Mouse (Mus musculus) neural tube, embryonic 15.5 days (tissue): ENCODE measurements around the gene Lrmda. TPM values are rescaled to one million over a fixed set of nuclear protein-coding genes. Genes with fewer than 3 reads are reported as not detected.

Source experiments
- ATAC-seq: fragments of 200-750 bp; cut with Nextera tagmentation; 2 replicates; pipeline ENCODE4 v1.8.0; 2017; ENCODE audit warnings: mild to moderate bottlenecking, moderate TSS enrichment, moderate library complexity; ENCODE audit not compliant: low FRiP score
- H3K27ac ChIP-seq: fragments of 300-500 bp; sonication (generic); replicated peaks from 2 replicates; pipeline ENCODE4 v1.5.1; 2015; ENCODE audit warnings: mild to moderate bottlenecking, inconsistent platforms
- H3K27me3 ChIP-seq: fragments of 300-500 bp; sonication (generic); replicated peaks from 2 replicates; pipeline ENCODE4 v1.6.1; 2015; ENCODE audit warnings: inconsistent platforms
- H3K36me3 ChIP-seq: fragments of 300-500 bp; sonication (generic); 2 replicates; pipeline ENCODE4 v1.6.1; 2015; ENCODE audit warnings: inconsistent platforms
- H3K4me1 ChIP-seq: fragments of 300-500 bp; sonication (generic); 2 replicates; pipeline ENCODE4 v1.6.1; 2015; ENCODE audit warnings: inconsistent platforms
- H3K4me2 ChIP-seq: fragments of 300-500 bp; sonication (generic); 2 replicates; pipeline ENCODE4 v1.6.1; 2015; ENCODE audit warnings: inconsistent platforms, mild to moderate bottlenecking, moderate library complexity
- H3K4me3 ChIP-seq: fragments of 300-500 bp; sonication (generic); replicated peaks from 2 replicates; pipeline ENCODE4 v1.5.1; 2015; ENCODE audit warnings: mild to moderate bottlenecking, inconsistent platforms
- H3K9ac ChIP-seq: fragments of 300-500 bp; sonication (generic); replicated peaks from 2 replicates; pipeline ENCODE4 v1.6.1; 2015; ENCODE audit warnings: mild to moderate bottlenecking, inconsistent platforms
- H3K9me3 ChIP-seq: fragments of 300-500 bp; sonication (generic); replicated peaks from 2 replicates; pipeline ENCODE4 v1.6.1; 2016; ENCODE audit warnings: inconsistent platforms
- WGBS: fragments of 180-500 bp; shearing (Covaris S2); methylation state at CpG from one replicate; pipeline ENCODE4 v1.1.7; 2015; ENCODE audit warnings: mixed read lengths; 5-methylcytosine and 5-hydroxymethylcytosine counted together
- polyA plus RNA-seq: library from polyadenylated mRNA; unstranded; fragments of >200 nt; fragmentation: Nextera tagmentation; extraction: Ambion mirVana; gene quantifications from 2 replicates; pipeline ENCODE4 v1.2.1, GENCODE M21; 2015

Lrmda gene
- polyA plus RNA-seq, 1 experiment from 2014 or later: 0.68 TPM

- WGBS: 91% methylated on average over 3 of the region's 3 CpGs
- ATAC-seq: no peak
Measured at GRCm38 (mm10) chr14:22085411-22085810, 65.9 kb downstream of the Lrmda start.

DNA sequence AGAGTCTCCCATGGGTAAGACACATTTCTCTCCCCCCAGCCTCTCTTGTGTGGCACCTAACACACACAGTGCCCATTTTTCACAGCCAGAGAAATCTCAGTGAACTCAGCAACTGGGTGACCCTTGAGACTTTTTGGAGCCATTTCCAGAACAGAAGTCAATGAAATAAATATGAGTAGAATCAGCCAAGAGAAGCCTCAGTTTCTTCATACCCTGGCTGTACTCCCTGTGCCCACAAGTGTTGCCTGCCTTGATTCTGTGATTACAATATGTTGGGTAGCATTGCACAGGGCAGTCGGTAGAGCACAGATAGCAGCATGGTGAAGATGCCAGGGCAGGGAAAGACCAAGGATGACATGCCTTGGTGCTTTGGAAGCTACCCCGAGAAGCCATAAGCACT is 69.1 kb downstream of the Lrmda start:
- Histone ChIP-seq H3K4me3 (no peak overlapping the region), H3K27ac (no peak overlapping the region), H3K27me3 (no peaks in the 10 kb centered on the region), H3K36me3 (no peaks in the 10 kb centered on the region), H3K4me1 (peaks cover 23% of the 10 kb centered on the region), H3K4me2 (no peak overlapping the region), H3K9me3 (no peaks in the 10 kb centered on the region), H3K9ac (no peak overlapping the region)
- WGBS: 92% methylated on average over 2 of the region's 2 CpGs
- ATAC-seq: no peak

More at GRCm38 (mm10) chr14:22085411-22085810, 65.9 kb downstream of the Lrmda start:
- Histone ChIP-seq H3K4me1 (peaks cover 13% of the 10 kb centered on the region), H3K27me3 (0 out of 2 replicates have a peak, but pooled peaks cover 3% of the 10 kb centered on the region), H3K9ac (no peak overlapping the region), H3K36me3 (no peaks in the 10 kb centered on the region), H3K9me3 (no peaks in the 10 kb centered on the region), H3K4me2 (no peak overlapping the region), H3K27ac (no peak overlapping the region), H3K4me3 (no peak overlapping the region)

- Histone ChIP-seq H3K9ac (no peak overlapping the region), H3K27ac (peak overlapping the region; percentile 6; the same call in 1 of the 2 replicates), H3K36me3 (no peaks in the 10 kb centered on the region), H3K9me3 (no peaks in the 10 kb centered on the region), H3K4me2 (no peak overlapping the region), H3K4me1 (peaks cover 23% of the 10 kb centered on the region), H3K4me3 (no peak overlapping the region), H3K27me3 (0 out of 2 replicates have a peak, but pooled peaks cover 2% of the 10 kb centered on the region)
- no peak for ATAC-seq
- 77% methylated on average over 7 of the region's 7 CpGs for WGBS
Measured at GRCm38 (mm10) chr14:22089331-22089730, 69.8 kb downstream of the Lrmda start.

DNA sequence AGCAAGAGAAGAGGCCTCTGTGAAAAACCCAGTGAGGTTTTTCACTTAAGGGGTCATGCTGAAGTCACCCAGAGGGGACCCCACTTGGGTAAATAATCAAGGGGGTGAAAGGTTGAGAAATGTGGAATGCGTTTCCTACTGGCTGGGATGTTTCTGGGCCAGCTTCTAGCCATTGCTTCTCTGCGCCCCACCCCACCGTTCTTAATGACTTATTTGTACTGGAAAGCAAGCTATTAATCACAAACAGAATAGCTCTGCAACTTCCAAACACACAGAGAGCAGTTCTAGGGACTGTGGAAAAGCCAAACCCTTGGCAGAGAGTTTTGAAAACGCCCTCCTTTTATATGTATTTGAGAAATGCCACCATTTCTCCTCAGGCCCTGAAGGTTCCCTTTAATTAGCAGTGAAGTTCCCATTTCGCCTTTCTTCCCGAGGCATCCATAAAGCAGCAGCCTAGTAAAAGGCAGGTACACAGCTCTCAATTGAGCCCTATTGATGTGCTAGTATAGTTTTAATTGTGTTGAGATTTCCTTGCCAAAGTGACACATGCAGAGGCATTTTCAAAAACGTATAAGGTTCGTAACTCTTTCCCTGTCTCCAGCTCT is 70.5 kb downstream of the Lrmda start:
- H3K9me3 ChIP-seq: no peaks in the 10 kb centered on the region
- no peak overlapping the region for H3K4me2 ChIP-seq
- peaks cover 23% of the 10 kb centered on the region for H3K4me1 ChIP-seq
- no peak overlapping the region for H3K9ac ChIP-seq
- no peak for ATAC-seq
- H3K4me3 ChIP-seq: no peak overlapping the region
- H3K36me3 ChIP-seq: no peaks in the 10 kb centered on the region
- H3K27ac ChIP-seq: peak overlapping the region; percentile 6
- 25% methylated on average over 8 of the region's 8 CpGs for WGBS
- H3K27me3 ChIP-seq: 0 out of 2 replicates have a peak, but pooled peaks cover 6% of the 10 kb centered on the region

DNA sequence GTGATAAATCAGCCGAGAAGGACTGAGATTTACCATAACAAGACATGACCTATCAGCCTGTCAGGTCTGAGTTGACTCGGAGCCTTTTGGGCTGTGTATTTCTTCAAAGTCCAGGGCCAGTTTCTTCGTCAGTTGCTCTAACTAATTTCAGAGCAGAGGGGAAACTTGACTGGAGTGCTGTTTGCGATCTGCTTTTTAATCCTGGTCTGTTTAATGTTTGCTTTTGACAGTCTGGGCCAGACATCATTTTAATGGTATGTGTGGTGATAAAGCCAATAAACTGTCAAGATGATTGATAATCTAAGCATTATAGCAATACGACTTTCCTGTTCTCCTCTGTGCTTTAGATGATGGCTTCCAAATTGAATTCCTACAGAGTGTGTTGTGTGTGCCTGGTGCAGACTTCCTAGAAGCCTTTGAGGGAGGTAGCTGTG is 71.3 kb downstream of the Lrmda start:
- no peaks in the 10 kb centered on the region for H3K36me3 ChIP-seq
- no peak overlapping the region for H3K9ac ChIP-seq
- 0 out of 2 replicates have a peak, but pooled peaks cover 6% of the 10 kb centered on the region for H3K27me3 ChIP-seq
- no peak for ATAC-seq
- no peak overlapping the region for H3K4me3 ChIP-seq
- 17% methylated on average over 5 of the region's 5 CpGs for WGBS
- H3K4me2 ChIP-seq: no peak overlapping the region
- peaks cover 23% of the 10 kb centered on the region for H3K4me1 ChIP-seq
- H3K27ac ChIP-seq: peak overlapping the region; percentile 7
- no peaks in the 10 kb centered on the region for H3K9me3 ChIP-seq

GRCm38 (mm10) chr14:22091306-22091705 is 71.8 kb downstream of the Lrmda start:
- H3K4me3 ChIP-seq: no peak overlapping the region
- WGBS: 63% methylated on average over 4 of the region's 4 CpGs
- no peak for ATAC-seq
- H3K9me3 ChIP-seq: no peaks in the 10 kb centered on the region
- peak overlapping the region; percentile 7; the same call in 1 of the 2 replicates for H3K27ac ChIP-seq
- H3K4me1 ChIP-seq: peaks cover 23% of the 10 kb centered on the region
- 0 out of 2 replicates have a peak, but pooled peaks cover 6% of the 10 kb centered on the region for H3K27me3 ChIP-seq
- no peaks in the 10 kb centered on the region for H3K36me3 ChIP-seq
- H3K9ac ChIP-seq: no peak overlapping the region
- no peak overlapping the region for H3K4me2 ChIP-seq

DNA sequence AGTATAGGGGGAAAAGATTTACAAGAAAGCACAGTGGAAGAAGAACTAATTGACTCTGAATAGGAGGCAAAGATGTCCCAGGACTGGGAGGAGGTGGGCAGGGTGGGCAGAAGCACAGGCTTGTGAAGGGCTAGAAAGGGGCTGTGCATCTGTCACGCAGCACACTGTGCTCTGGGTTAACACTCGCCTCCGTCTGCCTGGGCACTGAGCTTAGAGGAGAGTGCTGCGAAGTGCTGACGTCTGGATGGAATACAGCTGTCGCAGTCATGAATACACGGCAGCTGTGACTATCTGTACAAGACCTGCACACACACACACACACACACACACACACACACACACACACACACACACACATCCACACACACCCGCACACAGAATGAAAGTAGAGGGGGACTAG is 73.6 kb downstream of the Lrmda start:
- H3K4me2 ChIP-seq: no peak overlapping the region
- H3K27ac ChIP-seq: no peak overlapping the region
- H3K4me3 ChIP-seq: no peak overlapping the region
- 0 out of 2 replicates have a peak, but pooled peaks cover 6% of the 10 kb centered on the region for H3K27me3 ChIP-seq
- no peaks in the 10 kb centered on the region for H3K9me3 ChIP-seq
- 15% methylated on average over 8 of the region's 8 CpGs for WGBS
- peaks cover 23% of the 10 kb centered on the region for H3K4me1 ChIP-seq
- H3K9ac ChIP-seq: no peak overlapping the region
- no peak for ATAC-seq
- H3K36me3 ChIP-seq: no peaks in the 10 kb centered on the region

- Histone ChIP-seq H3K9me3 (no peaks in the 10 kb centered on the region), H3K9ac (no peak overlapping the region), H3K36me3 (no peaks in the 10 kb centered on the region), H3K4me1 (no peaks in the 10 kb centered on the region), H3K27me3 (no peaks in the 10 kb centered on the region), H3K27ac (no peak overlapping the region), H3K4me3 (no peak overlapping the region), H3K4me2 (no peak overlapping the region)
- WGBS: 92% methylated on average over 14 of the region's 14 CpGs
- ATAC-seq: no peak
Measured at GRCm38 (mm10) chr14:22101961-22102805, 82.7 kb downstream of the Lrmda start.

- H3K4me3 ChIP-seq: no peak overlapping the region
- no peak overlapping the region for H3K27ac ChIP-seq
- H3K9ac ChIP-seq: no peak overlapping the region
- H3K4me1 ChIP-seq: no peaks in the 10 kb centered on the region
- no peaks in the 10 kb centered on the region for H3K9me3 ChIP-seq
- H3K36me3 ChIP-seq: no peaks in the 10 kb centered on the region
- peaks cover 4% of the 10 kb centered on the region; the same call in 1 of the 2 replicates for H3K27me3 ChIP-seq
- H3K4me2 ChIP-seq: no peak overlapping the region
- ATAC-seq: no peak
- 30% methylated on average over 4 of the region's 4 CpGs for WGBS
Measured at GRCm38 (mm10) chr14:22105855-22106254, 86.3 kb downstream of the Lrmda start.

GRCm38 (mm10) chr14:22106777-22107176 is 87.3 kb downstream of the Lrmda start:
- WGBS: 84% methylated on average over 3 of the region's 3 CpGs

DNA sequence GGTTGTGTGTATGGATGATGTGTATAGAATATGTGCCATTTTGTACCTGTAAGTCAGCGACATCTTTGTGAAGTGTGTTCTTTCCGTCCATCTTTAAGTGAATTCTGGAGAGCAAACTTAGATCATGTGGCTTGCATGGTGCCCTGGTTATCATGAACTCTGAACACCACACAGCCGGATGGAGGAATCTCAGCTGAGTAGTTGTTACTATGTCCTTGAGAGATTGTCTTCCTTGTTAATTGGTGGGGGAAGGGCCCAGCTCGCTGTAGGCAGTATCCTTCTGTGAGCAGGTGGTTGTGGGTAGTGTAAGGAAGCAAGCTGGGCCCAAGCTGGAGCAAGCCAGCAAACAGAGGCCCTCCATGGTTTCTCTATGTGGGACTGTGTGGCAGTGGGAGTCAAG is 89.9 kb downstream of the Lrmda start:
- WGBS: 75% methylated on average over 4 of the region's 4 CpGs
- ATAC-seq: no peak

More at GRCm38 (mm10) chr14:22106777-22107176, 87.3 kb downstream of the Lrmda start:
- peaks cover 4% of the 10 kb centered on the region; the same call in 1 of the 2 replicates for H3K27me3 ChIP-seq
- H3K9ac ChIP-seq: no peak overlapping the region
- no peaks in the 10 kb centered on the region for H3K36me3 ChIP-seq
- H3K4me2 ChIP-seq: no peak overlapping the region
- H3K4me3 ChIP-seq: no peak overlapping the region
- ATAC-seq: no peak
- no peaks in the 10 kb centered on the region for H3K9me3 ChIP-seq
- H3K27ac ChIP-seq: no peak overlapping the region
- H3K4me1 ChIP-seq: no peaks in the 10 kb centered on the region

More for the DNA sequence above, 89.9 kb downstream of the Lrmda start:
- Histone ChIP-seq H3K9ac (no peak overlapping the region), H3K27ac (no peak overlapping the region), H3K9me3 (no peaks in the 10 kb centered on the region), H3K4me2 (no peak overlapping the region), H3K27me3 (peaks cover 4% of the 10 kb centered on the region; the same call in 1 of the 2 replicates), H3K36me3 (no peaks in the 10 kb centered on the region), H3K4me1 (0 out of 2 replicates have a peak, but pooled peaks cover under 1% of the 10 kb centered on the region), H3K4me3 (no peak overlapping the region)
